Mouse (Mus musculus) spleen, adult 2 months (tissue): Measurements from ENCODE around the gene F3.

Experiments
- CTCF ChIP-seq: fragments of 200-500 bp; IDR thresholded peaks from 2 replicates; pipeline ENCODE4 v1.5.1; 2011; ENCODE audit warnings: mild to moderate bottlenecking, inconsistent platforms; ENCODE audit not compliant: insufficient read depth, insufficient read length, insufficient replicate concordance; ENCODE audit errors: extremely low read depth
- POLR2A ChIP-seq: fragments of 200-500 bp; IDR thresholded peaks from 2 replicates; pipeline ENCODE4 v1.6.1; 2011; ENCODE audit warnings: low read depth, low read length, inconsistent platforms

GRCm38 (mm10) chr3:121766048-121766447, 42.7 kb downstream of the F3 start:
- TF ChIP-seq CTCF (no peak), POLR2A (no peak)
